Mouse (Mus musculus) thymus, adult 18-20 months (tissue): ENCODE measurements at regions not wholly inside any gene's neighbourhood (a gene's known extent, or its start where the extent isn't known, plus 50 kb on each side); places are given as distances from the start of the nearest gene placed in this dataset.
A peak's percentile ranks its signal among the peaks of the same experiment; 100 is the strongest.
"Not testable (repeated sequence)": the region's sequence is repeated elsewhere in the genome, so short reads cannot be mapped to it uniquely, and the experiment has no call there.

Experiments used
- DNase-seq, 2 experiments: peaks; one replicate each; pipeline ENCODE4 v3.0.0; 2022; ENCODE audit warnings: mixed read lengths in 2 of 2

GRCm38 (mm10) chr13:111860931-111861330, 52.1 kb upstream of the Map3k1 start:
- no peak for DNase-seq

GRCm38 (mm10) chr13:111862316-111862715, 53.5 kb upstream of the Map3k1 start:
- no peak for DNase-seq

DNA sequence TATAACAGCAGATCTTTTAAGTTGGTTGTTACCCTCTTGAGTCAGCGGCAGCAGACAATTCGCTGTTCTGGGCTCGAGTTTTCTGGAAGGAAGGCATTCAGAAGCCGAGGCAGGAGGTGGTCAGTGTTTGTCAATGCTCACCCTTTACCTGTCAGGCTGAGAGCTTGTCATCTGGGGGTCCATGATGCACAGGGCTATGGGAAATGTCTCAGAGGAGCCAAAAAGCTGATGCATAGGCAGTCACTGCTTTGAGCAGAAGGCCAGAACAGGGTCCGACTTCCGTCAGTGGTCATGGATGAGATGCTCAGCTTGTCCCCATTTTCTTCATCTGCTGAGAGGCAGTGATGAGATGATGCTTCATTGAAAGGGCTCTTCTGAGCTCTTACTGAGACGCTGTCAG, 57.2 kb upstream of the Map3k1 start:
- no peak for DNase-seq

DNA sequence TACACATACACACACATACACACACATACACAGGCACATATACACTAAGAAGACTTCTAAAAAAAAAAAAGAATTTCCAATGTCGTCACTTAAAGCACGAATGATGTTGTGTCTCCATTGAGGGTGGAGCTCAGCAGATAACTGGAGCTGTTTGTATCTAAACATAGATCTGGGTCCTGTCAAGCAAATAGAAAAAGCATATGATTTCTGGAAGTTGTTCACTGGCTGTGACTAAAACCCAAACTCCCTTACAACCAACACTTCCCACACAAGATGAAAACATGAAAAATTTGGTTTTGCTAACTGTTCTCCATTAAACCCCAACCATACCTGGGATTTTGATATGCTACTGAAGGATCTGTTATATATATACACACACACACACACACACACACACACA, 58.5 kb upstream of the Map3k1 start:
- DNase-seq: no peak

DNA sequence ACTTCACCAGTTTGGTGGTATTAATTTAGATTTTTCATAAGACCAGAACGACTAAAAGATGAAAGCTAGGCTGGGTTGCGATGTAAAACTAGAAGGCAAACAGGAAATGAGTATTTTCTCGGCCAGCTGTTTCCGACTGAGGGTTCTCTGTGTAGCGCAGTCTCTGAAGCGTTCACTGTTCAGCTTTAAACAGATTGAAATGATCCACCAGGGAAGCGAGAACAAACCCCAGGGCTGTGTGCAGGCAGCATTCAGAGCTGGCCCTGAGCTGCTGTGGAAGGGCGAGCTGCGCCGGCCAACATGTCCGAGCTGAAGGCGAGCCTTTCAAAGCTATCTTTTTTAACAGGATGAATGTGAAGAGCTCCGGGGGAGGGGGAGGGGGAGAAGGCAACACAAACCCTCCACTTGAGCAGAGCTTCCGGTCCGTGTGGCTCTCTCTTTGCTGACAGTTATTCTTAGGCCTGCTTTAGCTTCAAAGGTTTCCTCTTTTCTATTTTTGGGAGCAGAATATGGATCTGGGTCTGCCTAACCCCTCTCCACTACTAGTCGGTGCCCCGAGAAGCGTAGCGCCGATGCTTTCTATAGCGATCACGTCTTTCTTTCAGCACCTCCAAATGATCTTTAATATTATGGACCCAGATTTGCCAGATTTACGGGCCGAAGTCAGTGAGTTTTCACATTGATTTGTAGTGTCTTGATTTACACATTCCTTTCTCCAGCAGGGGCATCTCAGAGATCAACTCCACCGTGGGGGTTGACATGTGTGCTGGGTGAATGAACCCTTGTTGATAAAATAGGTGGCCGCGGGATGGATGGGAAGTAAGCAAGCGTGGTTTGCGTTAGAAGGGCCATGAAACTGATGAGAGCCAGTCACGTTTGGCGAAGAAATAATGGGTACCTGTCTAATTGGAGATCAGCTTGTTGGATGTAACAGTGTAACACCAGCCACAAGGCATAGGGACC, 59.3 kb upstream of the Map3k1 start:
- DNase-seq: peak; percentile 42 to 63

DNA sequence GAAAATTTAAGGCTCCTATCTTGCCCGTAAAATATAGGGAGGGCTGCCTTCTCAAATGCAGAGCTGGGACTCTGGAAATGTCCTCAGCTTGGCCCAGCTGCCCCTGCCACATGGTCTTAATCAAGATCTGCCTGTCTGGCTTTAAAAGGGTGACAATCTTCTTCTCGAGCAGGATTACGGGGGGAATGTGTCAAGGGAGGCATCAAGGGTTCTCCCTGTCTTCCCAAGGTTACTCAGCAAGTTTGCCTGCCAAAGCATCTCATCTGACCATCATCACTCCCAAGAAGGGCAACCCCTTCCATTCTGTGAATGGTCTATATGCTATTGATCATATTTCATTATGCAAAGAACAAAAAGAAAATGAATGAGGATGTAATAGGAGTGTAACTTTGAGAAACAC, 60.2 kb upstream of the Map3k1 start:
- DNase-seq: no peak

- DNase-seq: no peak
These were observed 61.1 kb upstream of the Map3k1 start for GRCm38 (mm10) chr13:111869771-111870437.

- DNase-seq: no peak
These were observed 61.7 kb upstream of the Map3k1 start for GRCm38 (mm10) chr13:111870505-111870904.

- DNase-seq: no peak
These were observed 63.0 kb upstream of the Map3k1 start for GRCm38 (mm10) chr13:111871672-111872410.

DNA sequence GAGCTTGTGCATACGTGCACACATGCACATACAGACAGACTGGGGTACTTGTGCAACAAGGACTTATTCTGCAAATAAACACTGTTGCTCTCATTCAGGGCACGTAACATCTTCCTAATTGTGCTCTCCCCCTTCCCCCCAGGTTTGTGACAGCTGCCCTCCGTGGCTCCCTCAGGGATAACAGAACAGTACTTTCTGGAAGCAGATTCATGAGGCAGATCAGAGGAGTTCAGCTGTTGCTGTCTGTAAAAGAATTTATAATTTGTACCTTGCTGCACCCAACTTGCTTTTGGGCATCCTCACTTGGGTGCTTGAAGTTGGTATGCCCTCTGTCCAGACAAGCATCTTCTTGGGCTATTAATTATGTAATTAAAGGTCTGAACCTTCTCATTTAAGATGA, 65.5 kb upstream of the Map3k1 start:
- no peak for DNase-seq

- DNase-seq: no peak
These were observed 67.6 kb upstream of the Map3k1 start for GRCm38 (mm10) chr13:111876404-111876803.

DNA sequence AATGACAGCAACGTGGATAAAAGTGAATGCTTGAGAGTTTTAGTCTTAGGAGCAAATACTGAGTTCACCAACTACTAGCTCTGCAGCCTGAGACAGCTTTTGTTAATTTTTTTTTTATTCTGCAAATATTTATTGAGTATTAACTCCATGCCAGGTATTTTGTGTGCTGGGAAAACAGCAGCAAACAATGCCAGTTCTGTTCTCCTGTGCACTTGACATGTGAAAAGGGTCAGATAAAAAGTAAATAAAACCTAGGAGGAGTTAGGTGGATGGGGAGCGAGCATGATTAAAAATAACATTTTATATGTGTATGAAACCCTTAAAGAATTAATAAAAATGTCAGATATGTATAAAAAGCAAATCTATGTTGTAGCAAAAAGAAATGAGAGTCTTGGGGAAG, 68.1 kb upstream of the Map3k1 start:
- DNase-seq: no peak

DNA sequence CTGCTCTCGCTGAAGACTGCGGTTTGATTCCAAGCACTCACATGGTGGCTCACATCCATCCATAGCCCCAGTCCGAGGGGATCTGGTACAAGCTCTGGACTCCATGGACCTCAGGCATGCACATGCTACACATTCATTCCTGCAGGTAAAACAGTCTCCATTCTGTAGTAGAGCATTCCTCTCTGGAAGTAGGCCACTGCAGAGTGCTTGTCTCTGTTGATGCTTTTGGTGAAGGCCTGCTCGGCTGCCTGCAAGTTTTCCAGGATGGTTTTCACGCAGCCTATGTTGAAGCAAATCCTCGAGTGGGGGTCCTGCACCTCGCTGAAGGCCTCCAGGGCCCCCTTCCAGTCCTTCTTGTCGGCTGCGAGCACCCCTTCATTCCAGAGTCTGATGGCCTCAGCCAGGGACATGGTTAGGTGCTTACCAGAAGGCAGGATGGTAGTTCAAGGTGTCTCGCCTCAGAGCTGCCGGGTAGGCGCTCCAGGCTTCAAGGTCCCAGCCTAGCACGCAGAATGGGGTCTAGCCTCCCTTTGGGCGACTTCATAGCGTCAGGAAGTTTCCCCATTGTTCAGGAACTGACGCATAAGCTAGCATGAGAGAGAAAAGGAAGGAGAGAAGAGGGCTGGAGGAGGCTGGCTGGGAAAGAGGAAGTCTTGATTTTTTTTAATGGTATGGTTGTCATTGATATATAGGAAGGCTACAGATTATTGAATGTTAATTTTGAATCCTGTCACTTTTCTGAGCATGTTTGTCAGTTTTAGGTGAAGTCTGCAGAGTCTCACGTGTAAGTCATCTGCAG, 75.2 kb upstream of the Map3k1 start:
- DNase-seq: not testable (repeated sequence)

GRCm38 (mm10) chr13:111890792-111891191, 82.0 kb upstream of the Map3k1 start:
- DNase-seq: no peak

GRCm38 (mm10) chr13:111892141-111892540, 83.3 kb upstream of the Map3k1 start:
- DNase-seq: no peak

DNA sequence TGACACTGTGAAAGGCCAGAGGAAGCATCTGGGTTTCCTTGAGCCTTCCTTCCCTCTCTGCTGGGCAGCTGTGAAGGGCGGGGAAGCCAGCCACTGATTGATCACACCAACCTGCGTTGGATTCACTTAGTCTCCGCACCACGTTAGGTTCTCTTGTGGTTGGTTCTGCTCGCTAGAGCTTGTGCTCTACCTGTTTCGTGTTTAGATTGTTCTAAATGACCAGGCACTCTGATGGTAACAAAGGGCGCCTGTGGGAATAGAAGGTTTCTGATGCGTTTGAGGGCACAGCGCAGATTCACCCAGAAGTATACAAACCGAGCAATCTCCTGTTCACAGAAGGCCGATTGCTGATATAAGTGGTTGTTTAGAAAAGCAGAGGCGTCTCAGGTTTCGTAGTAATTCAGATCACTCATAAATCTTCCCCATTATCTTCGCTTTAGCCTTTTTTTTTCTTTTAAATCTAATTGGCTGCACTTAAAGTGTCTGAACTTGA, 84.5 kb upstream of the Map3k1 start:
- DNase-seq: no peak

DNA sequence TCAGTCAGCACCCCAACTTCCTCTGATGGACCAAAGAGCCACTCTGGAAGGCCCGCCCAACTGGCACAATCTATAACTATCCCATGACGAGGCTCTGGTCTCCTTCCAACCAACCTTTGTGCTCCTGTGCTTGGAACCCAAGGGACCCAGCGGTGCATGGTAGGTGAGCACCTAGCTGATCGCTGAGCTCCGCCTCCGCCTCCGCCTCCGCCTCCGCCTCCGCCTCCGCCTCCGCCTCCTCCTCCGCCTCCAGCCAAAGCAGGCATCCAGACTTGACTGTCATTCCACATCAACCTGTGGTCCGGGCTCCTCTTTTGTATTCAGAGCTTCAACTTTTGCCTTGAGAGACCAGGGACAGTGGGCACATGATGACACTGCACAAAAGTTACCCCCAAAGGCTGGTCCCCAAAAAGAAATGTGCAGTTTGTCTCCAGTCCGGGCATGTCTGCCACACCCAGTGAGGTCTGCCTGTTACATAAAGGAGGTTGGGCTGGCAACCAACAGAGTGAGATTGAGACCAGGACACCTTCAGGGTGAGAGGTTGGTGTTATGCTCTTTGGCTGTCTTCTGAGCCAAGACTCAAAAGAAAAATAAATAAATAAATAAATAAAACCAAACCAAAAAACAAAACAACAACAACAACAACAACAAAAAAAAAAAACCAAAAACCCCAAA, 86.1 kb upstream of the Map3k1 start:
- DNase-seq: no peak

DNA sequence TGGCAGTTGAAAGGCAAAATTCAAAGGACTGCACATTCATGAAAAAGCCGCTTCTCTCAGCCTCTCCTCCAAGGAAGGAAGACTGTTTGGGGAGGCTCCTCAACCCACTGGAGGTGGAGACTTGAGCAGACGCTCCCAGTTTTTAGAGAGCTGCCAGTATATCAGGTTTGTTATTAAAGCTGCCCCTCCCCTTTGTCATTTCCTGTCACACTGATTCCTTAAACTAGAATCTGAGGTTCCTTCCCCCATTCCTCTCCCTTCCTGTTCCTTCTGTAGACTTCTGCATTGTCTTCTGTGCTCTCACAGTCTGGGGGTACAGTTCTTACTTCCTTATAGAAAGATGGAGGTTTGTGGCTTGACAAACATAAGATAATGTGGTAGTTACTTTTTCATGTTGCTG, 87.5 kb upstream of the Map3k1 start:
- DNase-seq: no peak

GRCm38 (mm10) chr13:111903361-111903760, 94.6 kb upstream of the Map3k1 start:
- DNase-seq: no peak

- DNase-seq: no peak
These were observed 95.1 kb upstream of the Map3k1 start for GRCm38 (mm10) chr13:111903931-111904330.

DNA sequence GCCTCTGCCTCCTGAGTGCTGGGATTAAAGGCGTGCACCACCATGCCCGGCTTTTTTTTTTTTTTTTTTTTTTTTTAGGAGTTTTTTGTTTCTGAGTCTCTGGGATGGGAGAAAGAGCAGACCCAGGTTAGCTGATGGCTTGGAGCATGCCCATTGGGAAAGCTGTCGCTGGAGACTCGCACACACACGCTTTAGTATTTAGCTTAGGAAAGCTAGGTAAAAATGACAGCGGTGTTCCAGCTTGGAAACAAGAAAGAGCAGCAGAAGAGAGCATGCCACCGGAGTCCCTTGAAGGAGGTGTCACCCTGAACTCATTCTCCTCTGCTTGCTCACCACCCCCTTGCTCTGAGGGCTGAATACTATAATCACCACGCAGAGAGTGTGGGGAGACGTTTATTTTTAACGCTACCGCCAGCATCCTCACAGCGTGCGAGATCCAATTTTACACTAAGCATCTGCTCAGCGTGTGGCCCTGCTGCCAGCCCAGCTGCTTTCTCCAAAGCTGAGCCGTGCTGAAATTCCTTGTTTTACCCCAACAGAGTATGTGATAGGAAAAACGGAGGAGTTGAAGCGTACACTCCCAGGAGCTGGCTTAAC, 95.9 kb upstream of the Map3k1 start:
- DNase-seq: no peak
